ENCODE assay signal across 8 mouse cellular contexts in genomic region chr11:98797909-98798308, GRCm38 (mm10). TPM values are rescaled to one million over a fixed set of nuclear protein-coding genes. Genes with fewer than 3 reads are reported as not detected.
DNase-seq lines count a peak whose midpoint lies in the region; ATAC-seq and TF ChIP-seq lines count a peak whose summit lies in the region.

No protein-coding gene starts in this region.

- no peak for TF ChIP-seq EP300 in liver, embryonic 14.5 days (IDR thresholded peaks at IDR 0.05; ENCODE audit: low read depth)

- H3K4me1 ChIP-seq in erythroblast, embryonic 14.5 days (ENCODE audit: control insufficient read depth) = peaks cover 41% of the 10 kb centered on the region
- peaks cover 49% of the 10 kb centered on the region for H3K4me1 ChIP-seq in G1E (ENCODE audit: insufficient read depth, low read depth, low read length)
- H3K4me1 ChIP-seq in forebrain, embryonic 16.5 days (replicated peaks; ENCODE audit: control insufficient read depth, insufficient read depth, low read length) = peaks cover 28% of the 10 kb centered on the region
- H3K4me1 ChIP-seq in liver, embryonic 14.5 days (replicated peaks; ENCODE audit: control insufficient read depth in 2 of 2, insufficient read depth in 2 of 2, low read length in 1 of 2) = peaks cover 15 to 17% of the 10 kb centered on the region in 2 experiments

- H3K4me3 ChIP-seq in erythroblast, embryonic 14.5 days (replicated peaks) = peak overlapping the region; percentile 85
- peak overlapping the region; percentile 88; the same call in 1 of the 2 replicates for H3K4me3 ChIP-seq in G1E (ENCODE audit: low read depth, low read length)
- peak overlapping the region; percentile 94 for H3K4me3 ChIP-seq in forebrain, embryonic 16.5 days (replicated peaks; ENCODE audit: low read length)
- peak overlapping the region in 1 of 2 experiments; percentile 99; a peak in 2 of 4 replicates for H3K4me3 ChIP-seq in liver, embryonic 14.5 days (ENCODE audit: insufficient read depth in 1 of 2, low read depth in 2 of 2, low read length in 2 of 2)

- no peak for DNase-seq in G1E (ENCODE audit: low spot score)
- DNase-seq in liver, embryonic 14.5 days (ENCODE audit: low read depth in 3 of 3, low spot score in 3 of 3) = no peak
- no peak for DNase-seq in cerebellum, adult 9-11 months
- no peak for DNase-seq in urinary bladder, adult 18-20 months (ENCODE audit: low spot score in 2 of 2)

- no peaks in the 10 kb centered on the region for H3K27me3 ChIP-seq in erythroblast, embryonic 14.5 days (ENCODE audit: control insufficient read depth)
- H3K27me3 ChIP-seq in G1E (ENCODE audit: insufficient read depth, low read length) = no peaks in the 10 kb centered on the region
- no peaks in the 10 kb centered on the region for H3K27me3 ChIP-seq in forebrain, embryonic 16.5 days (replicated peaks; ENCODE audit: control insufficient read depth, insufficient read depth, low read length)
- H3K27me3 ChIP-seq in liver, embryonic 14.5 days (ENCODE audit: control insufficient read depth, insufficient read depth, low read length) = no peaks in the 10 kb centered on the region

- TF ChIP-seq CTCF in G1E (IDR thresholded peaks at IDR 0.05; ENCODE audit: low read depth, low read length) = no peak
- TF ChIP-seq CTCF in liver, embryonic 14.5 days (IDR thresholded peaks at IDR 0.05; ENCODE audit: low read depth) = no peak

- H3K4me2 ChIP-seq in forebrain, embryonic 16.5 days (ENCODE audit: low read length) = peak overlapping the region; percentile 80
- peak overlapping the region; percentile 95 for H3K4me2 ChIP-seq in liver, embryonic 14.5 days (ENCODE audit: low read depth)

- 34% methylated on average over 4 of the region's 4 CpGs for WGBS in forebrain, embryonic 16.5 days
- WGBS in liver, embryonic 14.5 days (ENCODE audit: insufficient replicate concordance) = 69% methylated on average over 4 of the region's 4 CpGs

- ATAC-seq in erythroblast, adult 5-6 weeks (replicated peaks; ENCODE audit: low FRiP score, poor library complexity, severe bottlenecking) = no peak
- no peak for ATAC-seq in G1E (ENCODE audit: extremely low read depth, insufficient number of reproducible peaks, low FRiP score, poor library complexity, severe bottlenecking)
- ATAC-seq in forebrain, embryonic 16.5 days = no peak
- no peak for ATAC-seq in liver, embryonic 14.5 days (ENCODE audit: insufficient read depth)
- ATAC-seq in megakaryocyte progenitor cell, adult 5-6 weeks (replicated peaks; ENCODE audit: poor library complexity) = no peak

- H3K9ac ChIP-seq in forebrain, embryonic 16.5 days (replicated peaks; ENCODE audit: low read depth, low read length) = peak overlapping the region; percentile 99; the same call in 1 of the 2 replicates
- H3K9ac ChIP-seq in liver, embryonic 14.5 days (replicated peaks) = no peak overlapping the region; the same call in 1 of the 2 replicates

- H3K36me3 ChIP-seq in erythroblast, embryonic 14.5 days (ENCODE audit: control insufficient read depth) = peaks cover 55% of the 10 kb centered on the region
- peaks cover 56% of the 10 kb centered on the region for H3K36me3 ChIP-seq in G1E (replicated peaks)
- H3K36me3 ChIP-seq in forebrain, embryonic 16.5 days (ENCODE audit: control insufficient read depth, insufficient read depth) = peaks cover 13% of the 10 kb centered on the region
- H3K36me3 ChIP-seq in liver, embryonic 14.5 days (replicated peaks; ENCODE audit: control insufficient read depth, insufficient read depth, low read depth) = peaks cover 36% of the 10 kb centered on the region

- no peaks in the 10 kb centered on the region for H3K9me3 ChIP-seq in erythroblast, embryonic 14.5 days (ENCODE audit: control insufficient read depth, low read length)
- H3K9me3 ChIP-seq in G1E (replicated peaks) = no peaks in the 10 kb centered on the region
- no peaks in the 10 kb centered on the region for H3K9me3 ChIP-seq in forebrain, embryonic 16.5 days (ENCODE audit: control insufficient read depth, low read length)
- no peaks in the 10 kb centered on the region for H3K9me3 ChIP-seq in liver, embryonic 14.5 days (ENCODE audit: control insufficient read depth, low read length)

- no peak overlapping the region for H3K27ac ChIP-seq in forebrain, embryonic 16.5 days (ENCODE audit: low read length)
- no peak overlapping the region for H3K27ac ChIP-seq in liver, embryonic 14.5 days

RNA-seq across cellular contexts. Expression of gene Msl1, which starts 2.6 kb away (rescaled TPM):
- polyA plus RNA-seq in erythroblast, embryonic 14.5 days (2012) = 2.7 TPM in 2 replicates
- total RNA-seq in erythroblast, adult 5-6 weeks (2015; ENCODE audit: low replicate concordance) = 30.3 and 42.7 TPM in 2 replicates
- 26.1 and 26.3 TPM in 2 replicates for total RNA-seq in erythroblast, adult 5-6 weeks (2017; ENCODE audit: low replicate concordance)
- total RNA-seq in G1E (2014; fragmentation: Nextera tagmentation) (38.0 and 52.2 TPM in 2 replicates), G1E (2017) (39.4 and 45.6 TPM in 2 replicates)
- 36.5 and 44.9 TPM in 2 replicates for polyA plus RNA-seq in G1E (2012)
- 27.7 and 32.0 TPM in 2 replicates for polyA plus RNA-seq in forebrain, embryonic 16.5 days (2015; fragmentation: Nextera tagmentation; extraction: Ambion mirVana)
- 11.5 and 15.8 TPM in 2 replicates for polyA plus RNA-seq in liver, embryonic 14.5 days (2012; rRNA removed)
- 4.5 and 4.9 TPM in 2 replicates for polyA plus RNA-seq in liver, embryonic 14.5 days (2014; fragmentation: Nextera tagmentation; extraction: Ambion mirVana)
- total RNA-seq in megakaryocyte progenitor cell, adult 5-6 weeks (2015) = 60.8 and 62.0 TPM in 2 replicates
- 76.3 and 99.9 TPM in 2 replicates for total RNA-seq in megakaryocyte progenitor cell, adult 5-6 weeks (2017)

RNA-seq across cellular contexts. Expression of gene Casc3, which starts 6.8 kb away (rescaled TPM):
- polyA plus RNA-seq in erythroblast, embryonic 14.5 days (2012) = 2.6 and 3.3 TPM in 2 replicates
- 20.0 and 23.6 TPM in 2 replicates for total RNA-seq in erythroblast, adult 5-6 weeks (2015; ENCODE audit: low replicate concordance)
- 15.7 and 26.5 TPM in 2 replicates for total RNA-seq in erythroblast, adult 5-6 weeks (2017; ENCODE audit: low replicate concordance)
- 51.8 and 64.6 TPM in 2 replicates for total RNA-seq in G1E (2014; fragmentation: Nextera tagmentation)
- 13.9 and 17.8 TPM in 2 replicates for total RNA-seq in G1E (2017)
- 37.4 and 42.7 TPM in 2 replicates for polyA plus RNA-seq in G1E (2012)
- 52.5 and 54.6 TPM in 2 replicates for polyA plus RNA-seq in forebrain, embryonic 16.5 days (2015; fragmentation: Nextera tagmentation; extraction: Ambion mirVana)
- polyA plus RNA-seq in liver, embryonic 14.5 days (2012; rRNA removed) = 12.2 and 12.7 TPM in 2 replicates
- polyA plus RNA-seq in liver, embryonic 14.5 days (2014; fragmentation: Nextera tagmentation; extraction: Ambion mirVana) = 11.5 and 13.0 TPM in 2 replicates
- total RNA-seq in megakaryocyte progenitor cell, adult 5-6 weeks (2015) = 38.3 and 39.0 TPM in 2 replicates
- total RNA-seq in megakaryocyte progenitor cell, adult 5-6 weeks (2017) = 18.3 and 31.7 TPM in 2 replicates

RNA-seq across cellular contexts. Expression of gene Nr1d1, which starts 22.8 kb away (rescaled TPM):
- 0.22 and 0.29 TPM in 2 replicates for polyA plus RNA-seq in erythroblast, embryonic 14.5 days (2012)
- not detected in 2 replicates for total RNA-seq in erythroblast, adult 5-6 weeks (2015; ENCODE audit: low replicate concordance)
- total RNA-seq in erythroblast, adult 5-6 weeks (2017; ENCODE audit: low replicate concordance) = 0.26 and 0.42 TPM in 2 replicates
- 0.75 and 3.1 TPM in 2 replicates for total RNA-seq in G1E (2014; fragmentation: Nextera tagmentation)
- 0.93 TPM in 2 replicates for total RNA-seq in G1E (2017)
- polyA plus RNA-seq in G1E (2012) = 2.3 TPM in 2 replicates
- 3.8 and 4.0 TPM in 2 replicates for polyA plus RNA-seq in forebrain, embryonic 16.5 days (2015; fragmentation: Nextera tagmentation; extraction: Ambion mirVana)
- 0.54 and 0.65 TPM in 2 replicates for polyA plus RNA-seq in liver, embryonic 14.5 days (2012; rRNA removed)
- 0.56 and 0.58 TPM in 2 replicates for polyA plus RNA-seq in liver, embryonic 14.5 days (2014; fragmentation: Nextera tagmentation; extraction: Ambion mirVana)
- total RNA-seq in megakaryocyte progenitor cell, adult 5-6 weeks (2015) = 3.3 and 3.5 TPM in 2 replicates
- 0.47 and 0.87 TPM in 2 replicates for total RNA-seq in megakaryocyte progenitor cell, adult 5-6 weeks (2017)

RNA-seq across cellular contexts. Expression of gene Rapgefl1, which starts 38.7 kb away (rescaled TPM):
- polyA plus RNA-seq in erythroblast, embryonic 14.5 days (2012) = not detected in 2 replicates
- total RNA-seq in erythroblast, adult 5-6 weeks (2015; ENCODE audit: low replicate concordance) = not detected in 2 replicates
- 0.42 TPM in 1 of 2 replicates, not detected in the other for total RNA-seq in erythroblast, adult 5-6 weeks (2017; ENCODE audit: low replicate concordance)
- total RNA-seq in G1E (2014; fragmentation: Nextera tagmentation) (0.34 TPM in 1 of 2 replicates, not detected in the other), G1E (2017) (0.12 and 0.27 TPM in 2 replicates)
- 0.19 and 0.35 TPM in 2 replicates for polyA plus RNA-seq in G1E (2012)
- polyA plus RNA-seq in forebrain, embryonic 16.5 days (2015; fragmentation: Nextera tagmentation; extraction: Ambion mirVana) = 4.5 and 7.3 TPM in 2 replicates
- 0.52 and 0.55 TPM in 2 replicates for polyA plus RNA-seq in liver, embryonic 14.5 days (2012; rRNA removed)
- polyA plus RNA-seq in liver, embryonic 14.5 days (2014; fragmentation: Nextera tagmentation; extraction: Ambion mirVana) = 0.05 and 0.06 TPM in 2 replicates
- total RNA-seq in megakaryocyte progenitor cell, adult 5-6 weeks (2015) = 0.24 and 1.8 TPM in 2 replicates
- total RNA-seq in megakaryocyte progenitor cell, adult 5-6 weeks (2017) = not detected in 2 replicates

RNA-seq across cellular contexts. Expression of gene Thra, which starts 57.5 kb away (rescaled TPM):
- polyA plus RNA-seq in erythroblast, embryonic 14.5 days (2012) = 3.2 TPM in 2 replicates
- 1.9 and 5.0 TPM in 2 replicates for total RNA-seq in erythroblast, adult 5-6 weeks (2015; ENCODE audit: low replicate concordance)
- 4.3 and 8.1 TPM in 2 replicates for total RNA-seq in erythroblast, adult 5-6 weeks (2017; ENCODE audit: low replicate concordance)
- total RNA-seq in G1E (2014; fragmentation: Nextera tagmentation) (58.0 and 68.0 TPM in 2 replicates), G1E (2017) (20.1 and 20.3 TPM in 2 replicates)
- polyA plus RNA-seq in G1E (2012) = 32.3 and 33.1 TPM in 2 replicates
- polyA plus RNA-seq in forebrain, embryonic 16.5 days (2015; fragmentation: Nextera tagmentation; extraction: Ambion mirVana) = 177 and 182 TPM in 2 replicates
- 14.6 and 15.6 TPM in 2 replicates for polyA plus RNA-seq in liver, embryonic 14.5 days (2012; rRNA removed)
- polyA plus RNA-seq in liver, embryonic 14.5 days (2014; fragmentation: Nextera tagmentation; extraction: Ambion mirVana) = 8.3 and 10.0 TPM in 2 replicates
- 34.2 and 34.6 TPM in 2 replicates for total RNA-seq in megakaryocyte progenitor cell, adult 5-6 weeks (2015)
- total RNA-seq in megakaryocyte progenitor cell, adult 5-6 weeks (2017) = 21.8 and 25.3 TPM in 2 replicates
